In the genomic region with DNA sequence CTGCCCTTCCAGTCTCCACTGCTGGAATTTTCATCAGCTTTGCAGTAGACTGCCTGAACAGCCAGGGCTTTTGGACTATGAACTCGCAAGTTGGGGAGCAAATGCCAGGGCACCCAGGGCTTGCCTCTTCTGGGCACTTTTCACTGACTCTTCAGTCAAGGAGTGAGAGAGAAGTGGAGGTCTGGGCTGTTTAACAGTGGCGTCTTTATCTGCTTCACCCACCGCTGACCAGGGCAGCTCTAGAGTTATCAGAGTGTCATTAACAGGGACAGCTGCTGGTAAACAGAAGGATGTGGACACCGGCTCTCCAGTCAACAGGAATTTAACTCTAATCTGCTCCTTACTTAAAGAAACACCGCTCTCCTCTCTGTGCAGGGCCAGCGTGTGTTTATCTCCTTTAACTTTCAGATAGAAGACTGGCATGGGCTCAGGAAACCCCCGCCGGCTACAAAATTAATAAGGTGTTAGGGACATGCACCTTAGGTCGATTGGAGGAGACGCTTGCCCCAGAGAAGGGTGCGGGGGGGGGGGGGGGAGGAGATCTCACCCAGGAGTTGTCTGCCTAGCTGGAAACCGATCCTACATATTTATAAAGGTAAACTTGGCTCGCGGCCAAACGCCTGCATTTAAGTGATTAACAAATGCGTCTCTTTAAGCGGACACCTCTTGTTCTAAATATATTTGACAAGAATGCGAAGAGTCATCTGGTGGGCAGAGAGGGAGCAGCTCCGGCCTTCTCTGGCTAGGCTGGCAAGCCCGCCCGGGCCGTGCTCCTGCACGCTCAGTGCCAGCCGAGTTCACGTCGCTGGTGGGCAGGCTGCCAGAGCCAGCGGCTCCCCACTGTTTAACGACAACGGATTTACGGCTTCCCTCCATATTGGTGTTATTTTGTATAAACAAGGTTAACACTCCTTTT, we compare ENCODE assay signal across 8 mouse cellular contexts.
DNase-seq lines count a peak whose midpoint lies in the region; ATAC-seq lines count a peak whose summit lies in the region.

No protein-coding gene starts in this region.

- peak overlapping the region; percentile 57 for H3K4me2 ChIP-seq in forebrain, embryonic 14.5 days (ENCODE audit: low read length)
- peak overlapping the region; percentile 44 for H3K4me2 ChIP-seq in limb, embryonic 11.5 days (ENCODE audit: low read depth, severe bottlenecking)
- peak overlapping the region; percentile 51 for H3K4me2 ChIP-seq in midbrain, embryonic 11.5 days

- DNase-seq in forebrain, embryonic 14.5 days (ENCODE audit: low spot score): peak; percentile 78
- DNase-seq in limb, embryonic 11.5 days (ENCODE audit: low spot score): peak; percentile 84
- peak; percentile 94 for DNase-seq in midbrain, embryonic 11.5 days (ENCODE audit: low spot score, missing footprints)
- peak; percentile 74 for DNase-seq in testis, postnatal 10 days (ENCODE audit: low spot score)
- DNase-seq in left cerebral cortex, adult 11 months (ENCODE audit: low spot score): no peak

- no peak overlapping the region for H3K27ac ChIP-seq in forebrain, embryonic 14.5 days (ENCODE audit: low read depth, low read length)
- peak overlapping the region; percentile 69; the same call in 1 of the 2 replicates for H3K27ac ChIP-seq in limb, embryonic 11.5 days (replicated peaks; ENCODE audit: low read depth, low read length)
- H3K27ac ChIP-seq in midbrain, embryonic 11.5 days (ENCODE audit: low read depth, low read length): no peak overlapping the region

- WGBS in forebrain, embryonic 14.5 days: under 1% methylated on average over 29 of the region's 30 CpGs
- under 1% methylated on average over 30 of the region's 30 CpGs for WGBS in limb, embryonic 11.5 days
- WGBS in midbrain, embryonic 11.5 days: 2% methylated on average over 30 of the region's 30 CpGs

- H3K4me1 ChIP-seq in megakaryocyte, embryonic 14.5 days: peaks cover 8% of the 10 kb centered on the region
- H3K4me1 ChIP-seq in forebrain, embryonic 14.5 days (ENCODE audit: control insufficient read depth, insufficient read depth, low read length): peaks cover 19% of the 10 kb centered on the region
- H3K4me1 ChIP-seq in limb, embryonic 11.5 days (ENCODE audit: control insufficient read depth, insufficient read depth, low read length): peaks cover 25% of the 10 kb centered on the region
- peaks cover 20% of the 10 kb centered on the region for H3K4me1 ChIP-seq in midbrain, embryonic 11.5 days (ENCODE audit: control insufficient read depth, insufficient read depth, low read length)

- no peaks in the 10 kb centered on the region for H3K9me3 ChIP-seq in megakaryocyte, embryonic 14.5 days
- no peaks in the 10 kb centered on the region for H3K9me3 ChIP-seq in forebrain, embryonic 14.5 days (replicated peaks; ENCODE audit: control insufficient read depth, low read length)
- no peaks in the 10 kb centered on the region for H3K9me3 ChIP-seq in limb, embryonic 11.5 days (ENCODE audit: control insufficient read depth, low read length)
- no peaks in the 10 kb centered on the region for H3K9me3 ChIP-seq in midbrain, embryonic 11.5 days (ENCODE audit: control insufficient read depth, low read length)

- no peak for ATAC-seq in megakaryocyte, adult 5-6 weeks (ENCODE audit: poor library complexity, severe bottlenecking)
- ATAC-seq in forebrain, embryonic 14.5 days: peak; percentile 87
- ATAC-seq in hematopoietic stem cell, adult 5-6 weeks (replicated peaks in 1 of 2; ENCODE audit: insufficient read depth in 1 of 2, low FRiP score in 2 of 2, low TSS enrichment in 1 of 2, low read depth in 1 of 2, poor library complexity in 2 of 2, severe bottlenecking in 2 of 2): peak; percentile 42 to 67; a peak in 3 of 4 replicates
- ATAC-seq in limb, embryonic 11.5 days (ENCODE audit: insufficient number of reproducible peaks, low FRiP score, low TSS enrichment, low read depth): peak; percentile 47; the same call in 1 of the 2 replicates
- peak; percentile 62 for ATAC-seq in midbrain, embryonic 11.5 days (ENCODE audit: low FRiP score)

- no peaks in the 10 kb centered on the region for H3K36me3 ChIP-seq in megakaryocyte, embryonic 14.5 days (replicated peaks; ENCODE audit: low read length)
- H3K36me3 ChIP-seq in forebrain, embryonic 14.5 days (ENCODE audit: control insufficient read depth, insufficient read depth, low read length): no peaks in the 10 kb centered on the region
- no peaks in the 10 kb centered on the region for H3K36me3 ChIP-seq in limb, embryonic 11.5 days (ENCODE audit: control insufficient read depth, insufficient read depth, low read length)
- H3K36me3 ChIP-seq in midbrain, embryonic 11.5 days (ENCODE audit: control insufficient read depth, insufficient read depth, low read length): no peaks in the 10 kb centered on the region

- H3K4me3 ChIP-seq in megakaryocyte, embryonic 14.5 days (replicated peaks): peak overlapping the region; percentile 50
- peak overlapping the region; percentile 23 for H3K4me3 ChIP-seq in forebrain, embryonic 14.5 days (ENCODE audit: low read depth, low read length)
- H3K4me3 ChIP-seq in limb, embryonic 11.5 days (ENCODE audit: low read depth, low read length): no peak overlapping the region; the same call in 1 of the 2 replicates
- peak overlapping the region; percentile 20; the same call in 1 of the 2 replicates for H3K4me3 ChIP-seq in midbrain, embryonic 11.5 days (ENCODE audit: low read depth, low read length)

- H3K9ac ChIP-seq in forebrain, embryonic 14.5 days (ENCODE audit: low read length): 0 out of 2 replicates have a peak overlapping the region, but pooled peaks have one; percentile 9
- no peak overlapping the region for H3K9ac ChIP-seq in limb, embryonic 11.5 days (ENCODE audit: low read length)
- H3K9ac ChIP-seq in midbrain, embryonic 11.5 days (ENCODE audit: low read length): peak overlapping the region; percentile 24; the same call in 1 of the 2 replicates

- H3K27me3 ChIP-seq in megakaryocyte, embryonic 14.5 days (replicated peaks): peaks cover 22% of the 10 kb centered on the region
- H3K27me3 ChIP-seq in forebrain, embryonic 14.5 days (replicated peaks; ENCODE audit: control insufficient read depth, insufficient read depth, low read length): 0 out of 2 replicates have a peak, but pooled peaks cover 5% of the 10 kb centered on the region
- no peaks in the 10 kb centered on the region for H3K27me3 ChIP-seq in limb, embryonic 11.5 days (ENCODE audit: control insufficient read depth, insufficient read depth, low read length)
- H3K27me3 ChIP-seq in midbrain, embryonic 11.5 days (ENCODE audit: control insufficient read depth, insufficient read depth, low read length): peaks cover 3% of the 10 kb centered on the region; the same call in 1 of the 2 replicates
